22 mouse cellular contexts compared by ENCODE assay signal in the genomic region with DNA sequence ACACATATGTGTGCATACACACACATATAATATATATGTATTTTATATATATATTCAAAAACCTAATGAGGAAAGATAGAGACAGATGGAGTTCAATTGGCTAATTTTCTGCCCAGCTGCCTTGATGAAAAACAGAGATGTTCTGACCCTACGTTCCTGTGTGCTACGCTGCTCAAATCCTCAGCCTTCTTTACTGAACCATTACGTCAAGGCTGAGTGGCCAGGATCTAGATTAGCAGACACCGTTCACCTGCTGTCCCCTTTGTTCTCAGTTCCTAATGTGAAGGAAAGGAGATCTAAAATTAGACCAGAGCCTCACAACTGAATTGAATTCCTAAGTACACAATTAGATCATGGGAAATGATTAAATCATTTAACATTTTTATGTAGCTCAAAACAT.
DNase-seq lines count a peak whose midpoint lies in the region; ATAC-seq and TF ChIP-seq lines count a peak whose summit lies in the region.
"Had no signal": no experiment of that assay in that cellular context is flagged by ENCODE, and none has a peak within 500 bp of the region (broad histone marks: within the 10 kb centered on the region; RNA-seq: fewer than 3 reads in every experiment).

No protein-coding gene starts in this region.

- H3K4me2 ChIP-seq in hindbrain, embryonic 11.5 days (replicated peaks; ENCODE audit: low read depth, low read length), result no peak overlapping the region
- no peak overlapping the region for H3K4me2 ChIP-seq in hindbrain, embryonic 14.5 days (replicated peaks)
- no peak overlapping the region for H3K4me2 ChIP-seq in midbrain, embryonic 14.5 days (ENCODE audit: low read length)
- H3K4me2 ChIP-seq: embryonic facial prominence, embryonic 13.5 days; heart, embryonic 15.5 days; hindbrain, embryonic 15.5 days; limb, embryonic 12.5 days; liver, embryonic 13.5 days; lung, embryonic 14.5 days; midbrain, embryonic 11.5 days had no signal

- H3K27ac ChIP-seq in hindbrain, embryonic 11.5 days (ENCODE audit: low read depth, low read length), result no peak overlapping the region
- no peak overlapping the region for H3K27ac ChIP-seq in hindbrain, embryonic 14.5 days
- H3K27ac ChIP-seq in midbrain, embryonic 14.5 days (replicated peaks; ENCODE audit: low read depth, low read length), result no peak overlapping the region
- H3K27ac ChIP-seq in midbrain, embryonic 10.5 days (replicated peaks), result no peak overlapping the region
- no peak overlapping the region for H3K27ac ChIP-seq in left cerebral cortex, adult 2 months
- H3K27ac ChIP-seq: embryonic facial prominence, embryonic 13.5 days; heart, embryonic 15.5 days; hindbrain, embryonic 15.5 days; limb, embryonic 12.5 days; liver, embryonic 13.5 days had no signal

- peak; percentile 75 for ATAC-seq in hindbrain, embryonic 11.5 days (ENCODE audit: low FRiP score)
- ATAC-seq in hindbrain, embryonic 14.5 days (ENCODE audit: low FRiP score), result no peak; the same call in 1 of the 2 replicates
- ATAC-seq in midbrain, embryonic 14.5 days (ENCODE audit: low FRiP score, low TSS enrichment), result no peak
- ATAC-seq: forebrain, embryonic 16.5 days had no signal

- no peaks in the 10 kb centered on the region for H3K9me3 ChIP-seq in hindbrain, embryonic 11.5 days (ENCODE audit: control insufficient read depth, low read length)
- no peaks in the 10 kb centered on the region for H3K9me3 ChIP-seq in hindbrain, embryonic 14.5 days (ENCODE audit: control insufficient read depth, low read length)
- H3K9me3 ChIP-seq in midbrain, embryonic 14.5 days (ENCODE audit: control insufficient read depth, low read length), result no peaks in the 10 kb centered on the region
- no peaks in the 10 kb centered on the region for H3K9me3 ChIP-seq in midbrain, embryonic 10.5 days (replicated peaks)
- H3K9me3 ChIP-seq: embryonic facial prominence, embryonic 13.5 days; heart, embryonic 15.5 days; hindbrain, embryonic 15.5 days; limb, embryonic 12.5 days; liver, embryonic 13.5 days had no signal

- H3K36me3 ChIP-seq in hindbrain, embryonic 11.5 days (ENCODE audit: control insufficient read depth, insufficient read depth, low read length), result no peaks in the 10 kb centered on the region
- H3K36me3 ChIP-seq in hindbrain, embryonic 14.5 days (replicated peaks; ENCODE audit: control insufficient read depth, insufficient read depth), result no peaks in the 10 kb centered on the region
- no peaks in the 10 kb centered on the region for H3K36me3 ChIP-seq in midbrain, embryonic 14.5 days (ENCODE audit: control insufficient read depth, insufficient read depth, low read length)
- no peaks in the 10 kb centered on the region for H3K36me3 ChIP-seq in midbrain, embryonic 10.5 days
- H3K36me3 ChIP-seq: embryonic facial prominence, embryonic 13.5 days; heart, embryonic 15.5 days; hindbrain, embryonic 15.5 days; limb, embryonic 12.5 days; liver, embryonic 13.5 days had no signal

- H3K4me1 ChIP-seq in hindbrain, embryonic 11.5 days (replicated peaks; ENCODE audit: control insufficient read depth, insufficient read depth, low read length), result no peaks in the 10 kb centered on the region
- no peaks in the 10 kb centered on the region for H3K4me1 ChIP-seq in hindbrain, embryonic 14.5 days (replicated peaks; ENCODE audit: control insufficient read depth, insufficient read depth, low read length)
- H3K4me1 ChIP-seq in midbrain, embryonic 14.5 days (ENCODE audit: control insufficient read depth, insufficient read depth, low read length), result no peaks in the 10 kb centered on the region
- no peaks in the 10 kb centered on the region for H3K4me1 ChIP-seq in midbrain, embryonic 10.5 days
- H3K4me1 ChIP-seq: embryonic facial prominence, embryonic 13.5 days; heart, embryonic 15.5 days; hindbrain, embryonic 15.5 days; limb, embryonic 12.5 days; liver, embryonic 13.5 days had no signal

- intact Hi-C loops in left cerebral cortex, adult 2 months (cut with DNase I), result no loop called here

- DNase-seq in embryo, embryonic 10 days (ENCODE audit: low spot score), result peak; percentile 19
- DNase-seq in embryo, embryonic 9.5 days (ENCODE audit: extremely low spot score), result no peak
- no peak for DNase-seq in hindbrain, embryonic 11.5 days (ENCODE audit: low spot score)
- DNase-seq in hindbrain, embryonic 14.5 days (ENCODE audit: low spot score), result no peak
- peak; percentile 23 for DNase-seq in midbrain, embryonic 14.5 days
- DNase-seq in midbrain, embryonic 10.5 days (ENCODE audit: low spot score), result no peak
- peak; percentile 4 for DNase-seq in mesoderm, embryonic 11.5 days (ENCODE audit: low read depth, low spot score)
- no peak for DNase-seq in left cerebral cortex, adult 2 months (ENCODE audit: extremely low spot score in 1 of 2, low spot score in 2 of 2)
- DNase-seq: adrenal gland, postnatal 25 days; cerebellum, adult 8-10 months; gastrocnemius, postnatal 36 days; kidney, adult 11 months; liver, embryonic 13.5 days; lung, embryonic 14.5 days; lung, postnatal 4 days; right cerebral cortex, adult 18-20 months had no signal

- H3K4me3 ChIP-seq in hindbrain, embryonic 11.5 days (ENCODE audit: low read depth, low read length), result no peak overlapping the region
- H3K4me3 ChIP-seq in hindbrain, embryonic 14.5 days (replicated peaks; ENCODE audit: low read length), result no peak overlapping the region
- no peak overlapping the region for H3K4me3 ChIP-seq in midbrain, embryonic 14.5 days (replicated peaks; ENCODE audit: low read depth, low read length)
- no peak overlapping the region for H3K4me3 ChIP-seq in midbrain, embryonic 10.5 days
- H3K4me3 ChIP-seq in left cerebral cortex, adult 2 months, result no peak overlapping the region
- H3K4me3 ChIP-seq: embryonic facial prominence, embryonic 13.5 days; heart, embryonic 15.5 days; hindbrain, embryonic 15.5 days; limb, embryonic 12.5 days; liver, embryonic 13.5 days had no signal

- WGBS in hindbrain, embryonic 11.5 days, result 59% methylated on average over 4 of the region's 4 CpGs
- 31% methylated on average over 4 of the region's 4 CpGs for WGBS in hindbrain, embryonic 14.5 days
- WGBS in midbrain, embryonic 14.5 days, result 10% methylated on average over 4 of the region's 4 CpGs
- 17% methylated on average over 4 of the region's 4 CpGs for WGBS in midbrain, embryonic 10.5 days

- no peaks in the 10 kb centered on the region for H3K27me3 ChIP-seq in hindbrain, embryonic 11.5 days (ENCODE audit: control insufficient read depth, insufficient read depth, low read length)
- no peaks in the 10 kb centered on the region for H3K27me3 ChIP-seq in hindbrain, embryonic 14.5 days (ENCODE audit: control insufficient read depth, insufficient read depth, low read length)
- no peaks in the 10 kb centered on the region for H3K27me3 ChIP-seq in midbrain, embryonic 14.5 days (ENCODE audit: control insufficient read depth, insufficient read depth, low read length)
- no peaks in the 10 kb centered on the region for H3K27me3 ChIP-seq in midbrain, embryonic 10.5 days (ENCODE audit: low read depth, poor library complexity, severe bottlenecking)
- H3K27me3 ChIP-seq: embryonic facial prominence, embryonic 13.5 days; heart, embryonic 15.5 days; hindbrain, embryonic 15.5 days; limb, embryonic 12.5 days; liver, embryonic 13.5 days had no signal

- no peak overlapping the region for H3K9ac ChIP-seq in hindbrain, embryonic 11.5 days (ENCODE audit: low read depth, low read length)
- H3K9ac ChIP-seq in hindbrain, embryonic 14.5 days, result no peak overlapping the region
- H3K9ac ChIP-seq in midbrain, embryonic 14.5 days (replicated peaks; ENCODE audit: low read length), result no peak overlapping the region
- H3K9ac ChIP-seq: embryonic facial prominence, embryonic 13.5 days; heart, embryonic 15.5 days; hindbrain, embryonic 15.5 days; limb, embryonic 12.5 days; liver, embryonic 13.5 days; lung, embryonic 14.5 days had no signal

- no peak for TF ChIP-seq CTCF in left cerebral cortex, adult 2 months (IDR thresholded peaks at IDR 0.05)

Comparison
In these comparisons a context has a peak if more than half of its experiments do, and no peak if none do; other contexts are left out.
1. DNase-seq: peak in embryo, embryonic 10 days (single experiment), midbrain, embryonic 14.5 days (single experiment) and mesoderm, embryonic 11.5 days (single experiment); none in embryo, embryonic 9.5 days (single experiment), hindbrain, embryonic 11.5 days (single experiment), hindbrain, embryonic 14.5 days (single experiment), midbrain, embryonic 10.5 days (single experiment) and left cerebral cortex, adult 2 months (0 of 2).